In genomic region chr9:123365942-123366707, GRCm38 (mm10) we compare ENCODE assay signal across 8 mouse cellular contexts. TPM values are rescaled to one million over a fixed set of nuclear protein-coding genes. Genes with fewer than 3 reads are reported as not detected.
DNase-seq lines count a peak whose midpoint lies in the region; ATAC-seq and TF ChIP-seq lines count a peak whose summit lies in the region.

No protein-coding gene starts in this region.

- H3K9me3 ChIP-seq in kidney, postnatal 0 days (replicated peaks; ENCODE audit: low read length): no peaks in the 10 kb centered on the region
- H3K9me3 ChIP-seq in forebrain, embryonic 15.5 days: no peaks in the 10 kb centered on the region
- no peaks in the 10 kb centered on the region for H3K9me3 ChIP-seq in liver, postnatal 0 days (ENCODE audit: low read length)

- TF ChIP-seq CTCF in kidney, postnatal 0 days (IDR thresholded peaks at IDR 0.05; ENCODE audit: low read depth): peak; percentile 27; the same call in 1 of the 2 replicates
- TF ChIP-seq CTCF in bone marrow macrophage, adult 2 months (IDR thresholded peaks at IDR 0.05; ENCODE audit: low read depth, low read length): no peak
- no peak for TF ChIP-seq CTCF in liver, postnatal 0 days (IDR thresholded peaks at IDR 0.05; ENCODE audit: low read depth)

- H3K4me3 ChIP-seq in kidney, postnatal 0 days (replicated peaks; ENCODE audit: low read depth, low read length): peak overlapping the region; percentile 60
- H3K4me3 ChIP-seq in bone marrow macrophage, adult 2 months (ENCODE audit: insufficient read depth, low read length): peak overlapping the region; percentile 83
- peak overlapping the region; percentile 63 for H3K4me3 ChIP-seq in forebrain, embryonic 15.5 days
- H3K4me3 ChIP-seq in liver, postnatal 0 days (ENCODE audit: low read depth, low read length): peak overlapping the region; percentile 85

- ATAC-seq in kidney, postnatal 0 days (replicated peaks; ENCODE audit: low FRiP score, low read depth): peak; percentile 18
- ATAC-seq in forebrain, embryonic 15.5 days (replicated peaks): peak; percentile 27
- ATAC-seq in liver, postnatal 0 days: peak; percentile 28

- intact Hi-C loops in gastrocnemius, postnatal 14 days (cut with DNase I; ENCODE audit: low total_unique reads): no loop called here

- no peak for TF ChIP-seq POLR2A in bone marrow macrophage, adult 2 months (IDR thresholded peaks at IDR 0.05; ENCODE audit: borderline replicate concordance, low read depth, low read length)

- 21% methylated on average over 9 of the region's 9 CpGs for WGBS in kidney, postnatal 0 days
- WGBS in forebrain, embryonic 15.5 days: 34% methylated on average over 9 of the region's 9 CpGs
- 37% methylated on average over 9 of the region's 9 CpGs for WGBS in liver, postnatal 0 days (ENCODE audit: insufficient replicate concordance)

- peak overlapping the region; percentile 20; the same call in 1 of the 2 replicates for H3K27ac ChIP-seq in kidney, postnatal 0 days
- no peak overlapping the region for H3K27ac ChIP-seq in bone marrow macrophage, adult 2 months (ENCODE audit: insufficient read depth, low read depth, low read length)
- H3K27ac ChIP-seq in forebrain, embryonic 15.5 days (replicated peaks): peak overlapping the region; percentile 83
- no peak overlapping the region for H3K27ac ChIP-seq in liver, postnatal 0 days (ENCODE audit: low read depth)

- no peak for TF ChIP-seq EP300 in liver, postnatal 0 days (IDR thresholded peaks at IDR 0.05; ENCODE audit: low read depth)

- no peaks in the 10 kb centered on the region for H3K36me3 ChIP-seq in kidney, postnatal 0 days (ENCODE audit: insufficient read depth, low read length)
- no peaks in the 10 kb centered on the region for H3K36me3 ChIP-seq in forebrain, embryonic 15.5 days
- H3K36me3 ChIP-seq in liver, postnatal 0 days (replicated peaks; ENCODE audit: insufficient read depth, low read length): no peaks in the 10 kb centered on the region

- no peaks in the 10 kb centered on the region for H3K27me3 ChIP-seq in kidney, postnatal 0 days (ENCODE audit: insufficient read depth, low read length)
- no peaks in the 10 kb centered on the region for H3K27me3 ChIP-seq in forebrain, embryonic 15.5 days
- no peaks in the 10 kb centered on the region for H3K27me3 ChIP-seq in liver, postnatal 0 days (ENCODE audit: insufficient read depth, low read length)

- peak overlapping the region; percentile 61; the same call in 1 of the 2 replicates for H3K9ac ChIP-seq in kidney, postnatal 0 days (ENCODE audit: low read depth, low read length)
- peak overlapping the region; percentile 42 for H3K9ac ChIP-seq in forebrain, embryonic 15.5 days (replicated peaks)
- peak overlapping the region; percentile 81; the same call in 1 of the 2 replicates for H3K9ac ChIP-seq in liver, postnatal 0 days (replicated peaks)

- peak; percentile 24 for DNase-seq in kidney, postnatal 0 days (ENCODE audit: low spot score)
- DNase-seq in kidney, postnatal 4 days: no peak
- DNase-seq in liver, postnatal 0 days: no peak
- DNase-seq in testis, postnatal 10 days (ENCODE audit: low spot score): peak; percentile 41
- DNase-seq in adrenal gland, postnatal 25 days: no peak
- DNase-seq in gastrocnemius, postnatal 14 days: no peak

- peak overlapping the region; percentile 76 for H3K4me2 ChIP-seq in kidney, postnatal 0 days (ENCODE audit: low read length)
- peak overlapping the region; percentile 54 for H3K4me2 ChIP-seq in forebrain, embryonic 15.5 days (replicated peaks)
- H3K4me2 ChIP-seq in liver, postnatal 0 days (ENCODE audit: low read depth, low read length): peak overlapping the region; percentile 83

- peaks cover 3% of the 10 kb centered on the region; the same call in 1 of the 2 replicates for H3K4me1 ChIP-seq in kidney, postnatal 0 days (replicated peaks; ENCODE audit: insufficient read depth, low read length)
- peaks cover 4% of the 10 kb centered on the region for H3K4me1 ChIP-seq in bone marrow macrophage, adult 2 months (ENCODE audit: control insufficient read depth, insufficient read depth, low read length)
- H3K4me1 ChIP-seq in forebrain, embryonic 15.5 days: peaks cover 15% of the 10 kb centered on the region
- H3K4me1 ChIP-seq in liver, postnatal 0 days (ENCODE audit: insufficient read depth): peaks cover 15% of the 10 kb centered on the region

RNA-seq across cellular contexts. Expression of gene Lars2, which starts 0.6 kb away (rescaled TPM):
- 1,450 and 1,696 TPM in 2 replicates for polyA plus RNA-seq in kidney, postnatal 0 days (2015; fragmentation: Nextera tagmentation; extraction: Ambion mirVana)
- polyA plus RNA-seq in bone marrow macrophage, adult 2 months (2012; ENCODE audit: insufficient read depth, insufficient read length, missing spikeins): 3,425 and 3,732 TPM in 2 replicates
- 861 and 924 TPM in 2 replicates for polyA plus RNA-seq in forebrain, embryonic 15.5 days (2015; fragmentation: Nextera tagmentation; extraction: Ambion mirVana)
- 1,315 and 1,350 TPM in 2 replicates for polyA plus RNA-seq in liver, postnatal 0 days (2015; fragmentation: Nextera tagmentation; extraction: Ambion mirVana)
- total RNA-seq in adrenal gland, postnatal 25 days (2021): 68.1 and 42,328 TPM in 2 replicates
- 10 to 100 TPM; 43.6 to 53.1 TPM for total RNA-seq in gastrocnemius, postnatal 14 days (2021)

Comparison
In these comparisons a context has a peak if more than half of its experiments do, and no peak if none do; other contexts are left out.
1. DNase-seq: peak in kidney, postnatal 0 days (single experiment) and testis, postnatal 10 days (single experiment); none in kidney, postnatal 4 days (0 of 2), liver, postnatal 0 days (single experiment), adrenal gland, postnatal 25 days (single experiment) and gastrocnemius, postnatal 14 days (single experiment).
2. H3K27ac ChIP-seq: peak in kidney, postnatal 0 days (single experiment) and forebrain, embryonic 15.5 days (single experiment); none in bone marrow macrophage, adult 2 months (single experiment) and liver, postnatal 0 days (single experiment).
3. Peak in every context shown above with its lines, with median percentiles within 50 percentile points of each other: ATAC-seq, H3K4me2 ChIP-seq, H3K4me3 ChIP-seq and H3K9ac ChIP-seq.